Mouse (Mus musculus) layer of hippocampus, adult 8-10 months (tissue): ENCODE measurements around the gene Zfp1. TPM values are rescaled to one million over a fixed set of nuclear protein-coding genes. Genes with fewer than 3 reads are reported as not detected.
A peak's percentile ranks its signal among the peaks of the same experiment; 100 is the strongest.

Source experiments
- DNase-seq, 2 experiments: peaks; one replicate each; pipeline ENCODE4 v3.0.0; 2022; ENCODE audit warnings: low spot score in 2 of 2
- total RNA-seq, 4 experiments: library from RNA; stranded (reverse); gene quantifications; 2 replicates each; pipeline ENCODE4 v1.2.4; 2022

The Zfp1 gene
- total RNA-seq, 4 experiments from 2014 or later, result 21.7 to 23.9 (median 22.5) TPM

- peak in 1 of 2 experiments; percentile 65 for DNase-seq
Observed at GRCm38 (mm10) chr8:111625694-111626527, 17.3 kb upstream of the Zfp1 start.

- peak in 1 of 2 experiments; percentile 9 for DNase-seq
Observed at GRCm38 (mm10) chr8:111626528-111626820, 16.7 kb upstream of the Zfp1 start.

- DNase-seq, result peak in 1 of 2 experiments; percentile 10
Observed at GRCm38 (mm10) chr8:111626933-111627332, 16.3 kb upstream of the Zfp1 start.

GRCm38 (mm10) chr8:111627923-111628322, 15.3 kb upstream of the Zfp1 start:
- no peak for DNase-seq

- DNase-seq, result no peak
Observed at GRCm38 (mm10) chr8:111628401-111628800, 14.8 kb upstream of the Zfp1 start.

- no peak for DNase-seq
Observed at GRCm38 (mm10) chr8:111628894-111629501, 14.2 kb upstream of the Zfp1 start.

GRCm38 (mm10) chr8:111630105-111630521, 13.1 kb upstream of the Zfp1 start, which contains the start of gene Ldhd:
TSS of gene Ldhd (minus strand) at chr8:111630374.
- DNase-seq, result peak in 1 of 2 experiments; percentile 49

GRCm38 (mm10) chr8:111631589-111631988, 11.6 kb upstream of the Zfp1 start:
- DNase-seq, result no peak

- no peak for DNase-seq
Observed at GRCm38 (mm10) chr8:111632976-111633375, 10.2 kb upstream of the Zfp1 start.

GRCm38 (mm10) chr8:111638086-111638485, 5.1 kb upstream of the Zfp1 start:
- DNase-seq, result no peak

GRCm38 (mm10) chr8:111641064-111641463, 2.1 kb upstream of the Zfp1 start:
- DNase-seq, result no peak

- DNase-seq, result no peak
Observed at GRCm38 (mm10) chr8:111642496-111642895, 705 bp upstream of the Zfp1 start.

GRCm38 (mm10) chr8:111642939-111643263, 300 bp upstream of the Zfp1 start:
- DNase-seq, result no peak

- peak in 1 of 2 experiments; percentile 28 for DNase-seq
Observed at GRCm38 (mm10) chr8:111644286-111645051, 1.3 kb downstream of the Zfp1 start.

- no peak for DNase-seq
Observed at GRCm38 (mm10) chr8:111645715-111646114, 2.5 kb downstream of the Zfp1 start.

GRCm38 (mm10) chr8:111648834-111649233, 5.6 kb downstream of the Zfp1 start:
- DNase-seq, result no peak

GRCm38 (mm10) chr8:111650651-111651050, 7.5 kb downstream of the Zfp1 start:
- no peak for DNase-seq

GRCm38 (mm10) chr8:111653524-111653923, 10.3 kb downstream of the Zfp1 start:
- no peak for DNase-seq

- no peak for DNase-seq
Observed at GRCm38 (mm10) chr8:111657312-111657854, 14.2 kb downstream of the Zfp1 start.

- no peak for DNase-seq
Observed at GRCm38 (mm10) chr8:111658819-111659423, 15.7 kb downstream of the Zfp1 start.

GRCm38 (mm10) chr8:111662473-111662872, 19.3 kb downstream of the Zfp1 start:
- DNase-seq, result peak; percentile 61 to 81
